Mouse (Mus musculus) layer of hippocampus, postnatal 14 days (tissue): ENCODE measurements at regions not wholly inside any gene's neighbourhood (a gene's known extent, or its start where the extent isn't known, plus 50 kb on each side); places are given as distances from the start of the nearest gene placed in this dataset.
"Not testable (repeated sequence)": the region's sequence is repeated elsewhere in the genome, so short reads cannot be mapped to it uniquely, and the experiment has no call there.

Experiments used
- DNase-seq, 2 experiments: peaks; one replicate each; pipeline ENCODE4 v3.0.0; 2021 to 2022; ENCODE audit warnings: low spot score in 2 of 2, mixed read lengths in 1 of 2

DNA sequence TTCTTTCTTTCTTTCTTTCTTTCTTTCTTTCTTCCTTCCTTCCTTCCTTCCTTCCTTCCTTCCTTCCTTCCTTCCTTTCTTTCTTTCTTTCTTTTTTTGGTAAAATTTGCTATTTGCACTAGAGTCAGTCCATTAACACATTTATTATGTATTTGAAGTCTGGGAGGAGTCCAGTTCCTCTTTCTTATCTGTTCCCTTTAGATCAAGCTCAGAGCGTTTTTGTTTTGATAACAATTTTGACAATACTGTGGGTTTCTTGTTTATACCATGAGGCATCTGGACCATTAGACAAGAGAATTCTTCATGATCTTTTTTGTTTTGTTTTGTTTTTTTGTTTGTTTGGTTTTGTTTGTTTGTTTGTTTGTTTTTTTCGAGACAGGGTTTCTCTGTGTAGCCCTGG, 52.3 kb upstream of the Cttnbp2 start:
- DNase-seq: not testable (repeated sequence)

DNA sequence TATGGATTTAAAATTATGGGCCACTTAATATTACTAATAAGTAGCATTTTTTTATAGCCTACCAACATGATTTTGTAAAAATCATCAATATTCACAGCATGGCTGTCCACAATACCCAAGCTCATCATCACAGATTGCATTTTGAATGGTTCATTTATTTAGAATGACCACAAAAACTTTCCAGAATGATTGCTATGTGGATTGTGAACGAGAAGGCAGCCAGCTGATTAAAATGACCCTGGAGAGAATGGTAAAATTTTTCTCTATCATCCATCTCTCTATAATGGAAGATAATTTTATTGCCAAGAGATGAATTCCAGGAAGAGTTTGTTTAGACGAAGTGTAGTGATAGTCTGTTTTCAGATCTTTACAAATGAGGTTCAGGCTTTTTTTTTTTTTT, 54.6 kb upstream of the Cttnbp2 start:
- DNase-seq: no peak

DNA sequence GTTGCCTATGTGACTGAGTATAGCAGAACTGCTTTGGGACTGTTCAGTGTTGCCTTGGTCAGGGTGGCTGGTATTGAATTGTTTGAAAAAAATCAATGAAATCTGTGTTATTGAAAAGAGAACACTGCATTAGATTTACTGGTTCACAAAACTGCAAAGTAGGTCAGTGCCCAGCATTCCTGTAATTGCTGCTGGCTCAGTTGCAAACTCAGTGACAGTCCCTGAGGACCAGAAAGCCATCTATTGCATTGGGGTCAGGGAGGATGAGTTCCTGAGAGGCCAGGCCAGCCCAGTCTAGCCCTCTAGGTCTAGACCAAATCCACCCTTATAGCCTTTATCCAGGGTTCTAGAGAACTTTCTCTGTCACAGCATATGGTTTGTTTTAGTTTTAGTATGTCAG, 63.9 kb upstream of the Cttnbp2 start:
- DNase-seq: no peak

DNA sequence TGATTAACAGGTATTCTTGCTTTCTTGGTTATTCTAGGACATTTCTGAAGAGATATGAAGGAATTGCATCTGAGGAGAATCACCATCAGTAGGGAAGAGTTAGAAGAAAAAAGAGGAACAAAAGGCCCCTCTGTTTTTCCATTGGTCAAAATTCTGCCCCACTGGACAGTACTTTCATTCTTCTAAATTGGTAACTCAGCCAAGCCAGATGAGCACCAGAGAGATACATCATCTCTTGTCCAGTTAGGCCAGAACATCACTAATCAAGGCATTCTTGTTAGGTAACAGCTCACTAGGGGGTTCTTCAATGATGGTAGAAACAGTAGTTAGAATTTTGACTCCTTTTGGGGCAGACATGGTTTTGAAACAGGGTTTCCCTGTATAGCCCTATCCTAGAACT, 74.8 kb upstream of the Cttnbp2 start:
- DNase-seq: no peak

DNA sequence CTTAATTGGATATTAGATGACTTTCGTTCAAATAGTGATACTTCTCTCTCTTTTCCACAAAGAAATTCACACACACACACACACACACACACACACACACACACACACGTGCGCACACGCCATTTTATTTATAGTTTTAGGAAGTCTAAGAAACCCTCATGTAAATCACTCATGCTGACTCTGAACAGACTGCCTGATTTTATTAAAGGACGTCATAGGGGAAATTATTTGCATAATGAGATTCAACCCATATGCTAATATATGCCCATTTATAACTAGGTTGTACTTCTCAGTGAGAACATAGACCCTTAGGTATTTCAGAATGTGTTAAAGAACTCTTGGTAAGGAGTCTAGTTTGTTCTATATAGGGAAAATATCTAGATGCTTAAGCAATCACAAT, 82.0 kb upstream of the Cttnbp2 start:
- no peak for DNase-seq

DNA sequence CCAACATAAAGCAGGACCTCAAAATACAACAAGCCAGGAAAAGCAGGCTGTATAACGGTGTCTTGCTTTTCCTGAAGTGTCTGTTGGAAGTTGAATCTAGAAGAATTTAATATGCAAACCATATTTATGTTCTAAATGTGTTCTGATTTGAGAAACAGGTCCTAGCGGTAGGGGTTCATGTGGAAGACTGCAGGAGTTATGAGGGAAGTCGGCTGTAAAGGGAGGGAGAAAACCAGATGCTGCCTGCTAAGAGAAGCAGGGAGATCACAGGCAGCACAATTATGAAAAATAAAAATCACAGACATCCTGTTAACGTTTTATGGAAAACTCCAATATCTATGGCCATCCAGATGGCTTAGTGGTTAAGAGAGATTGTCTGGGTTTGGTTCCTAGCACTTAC, 85.0 kb upstream of the Cttnbp2 start:
- DNase-seq: no peak

DNA sequence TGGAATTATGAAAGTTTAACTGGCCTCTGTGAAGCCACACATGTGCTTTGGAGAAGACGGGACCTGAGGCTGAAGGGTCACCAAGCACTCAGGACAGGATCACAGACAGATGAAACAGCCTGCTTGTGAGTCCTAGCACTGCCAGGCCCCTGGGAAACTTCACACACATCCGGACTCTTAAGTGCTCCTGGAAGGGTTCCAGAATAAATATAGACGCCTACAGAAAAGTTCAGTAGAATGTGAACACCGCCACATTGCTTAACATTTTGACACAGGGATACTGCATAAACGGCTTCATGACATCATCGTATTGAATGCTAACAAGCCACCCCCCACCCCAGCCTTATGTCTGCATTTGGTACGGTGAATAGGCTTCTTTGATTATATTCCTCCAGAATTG, 87.3 kb upstream of the Cttnbp2 start:
- DNase-seq: no peak

DNA sequence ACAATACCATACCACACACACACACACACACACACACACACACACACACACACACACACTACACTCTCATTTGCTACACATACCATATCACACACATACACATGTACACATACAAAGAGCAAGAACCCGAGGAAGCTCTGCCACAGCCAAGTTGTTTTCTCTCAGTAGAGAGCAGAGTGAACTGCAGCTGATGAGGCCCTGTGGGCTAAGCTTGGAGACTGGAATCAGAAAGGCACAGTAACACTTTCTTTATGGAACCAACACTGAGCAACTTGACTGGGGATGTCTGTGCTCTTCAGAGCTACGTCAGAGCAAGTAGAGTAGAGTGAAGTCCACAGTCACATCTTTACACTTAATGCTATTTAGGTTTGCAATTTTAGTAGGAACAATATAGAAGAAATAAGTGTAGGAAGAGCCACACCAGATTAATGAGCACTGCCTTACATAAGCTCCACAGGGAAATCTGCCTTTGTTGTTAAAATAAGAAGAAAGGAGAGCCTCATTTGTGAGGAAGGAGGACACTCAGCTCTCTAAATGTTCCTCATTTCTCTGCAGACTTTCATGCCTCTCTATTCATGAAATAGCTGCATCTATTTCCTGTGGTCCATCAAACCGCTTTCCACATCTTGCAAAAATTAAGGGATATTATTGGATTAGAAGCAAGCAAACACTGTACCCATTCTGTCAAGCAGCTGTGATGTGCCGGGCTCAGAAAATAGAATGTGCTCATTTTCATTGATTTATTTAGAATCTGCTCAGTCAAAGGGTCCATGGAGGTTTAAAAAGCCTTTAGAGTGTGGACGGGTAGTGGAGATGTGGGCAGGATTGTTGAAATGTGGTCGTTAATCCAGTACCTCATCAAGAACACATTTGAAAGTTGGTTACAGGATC, 107.0 kb upstream of the Cttnbp2 start:
- peak; percentile 16 to 33 for DNase-seq

DNA sequence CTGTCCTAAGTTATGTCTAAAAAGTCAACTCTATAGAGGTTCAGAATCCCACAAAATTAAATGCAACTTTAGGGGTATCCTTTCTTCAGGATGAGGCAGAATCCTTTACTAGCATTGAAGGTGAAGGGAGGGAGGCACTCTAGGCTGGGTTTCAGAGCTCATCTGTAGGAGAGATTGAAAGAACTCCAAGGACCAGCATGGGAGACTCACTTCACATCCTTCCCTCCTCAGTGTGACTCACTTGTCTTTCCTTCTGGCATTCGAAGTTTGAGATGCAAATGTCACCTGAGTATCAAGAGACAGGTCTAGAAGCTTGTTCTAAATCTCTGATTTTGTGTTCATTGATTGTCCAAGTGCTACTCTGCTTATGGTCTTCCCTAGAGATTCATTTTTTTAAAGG, 113.9 kb upstream of the Cttnbp2 start:
- DNase-seq: no peak

DNA sequence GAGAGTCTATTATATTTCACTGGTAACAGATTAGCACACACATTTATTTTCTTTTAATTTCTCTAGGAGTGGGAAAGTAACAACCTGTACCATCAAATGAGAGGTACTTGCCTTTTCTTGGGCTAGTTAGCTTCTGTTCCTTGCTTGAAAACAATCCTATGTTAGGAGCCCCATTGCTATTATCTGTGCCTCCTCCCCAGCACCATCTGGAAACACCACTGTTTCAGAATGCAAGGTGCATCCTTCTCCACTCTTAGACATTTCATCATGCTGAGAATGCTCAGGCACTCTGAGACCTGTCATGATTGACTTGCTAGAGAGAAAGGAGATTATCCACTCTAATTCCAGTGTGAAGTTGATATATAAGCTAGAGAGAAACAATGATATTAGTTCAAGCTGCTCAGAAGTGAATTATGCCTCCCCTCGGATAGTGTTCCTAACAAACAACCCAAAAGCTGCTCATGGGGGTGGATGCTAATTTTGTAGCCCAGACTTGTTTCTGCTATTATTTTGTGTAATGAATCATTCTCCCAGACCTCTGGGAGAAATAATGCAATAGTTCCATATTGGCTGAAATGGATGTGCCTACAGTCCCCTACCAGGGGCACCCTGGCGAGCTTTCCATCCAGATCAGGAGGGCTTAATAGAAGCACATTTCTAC, 119.0 kb upstream of the Cttnbp2 start:
- peak; percentile 19 to 54 for DNase-seq

DNA sequence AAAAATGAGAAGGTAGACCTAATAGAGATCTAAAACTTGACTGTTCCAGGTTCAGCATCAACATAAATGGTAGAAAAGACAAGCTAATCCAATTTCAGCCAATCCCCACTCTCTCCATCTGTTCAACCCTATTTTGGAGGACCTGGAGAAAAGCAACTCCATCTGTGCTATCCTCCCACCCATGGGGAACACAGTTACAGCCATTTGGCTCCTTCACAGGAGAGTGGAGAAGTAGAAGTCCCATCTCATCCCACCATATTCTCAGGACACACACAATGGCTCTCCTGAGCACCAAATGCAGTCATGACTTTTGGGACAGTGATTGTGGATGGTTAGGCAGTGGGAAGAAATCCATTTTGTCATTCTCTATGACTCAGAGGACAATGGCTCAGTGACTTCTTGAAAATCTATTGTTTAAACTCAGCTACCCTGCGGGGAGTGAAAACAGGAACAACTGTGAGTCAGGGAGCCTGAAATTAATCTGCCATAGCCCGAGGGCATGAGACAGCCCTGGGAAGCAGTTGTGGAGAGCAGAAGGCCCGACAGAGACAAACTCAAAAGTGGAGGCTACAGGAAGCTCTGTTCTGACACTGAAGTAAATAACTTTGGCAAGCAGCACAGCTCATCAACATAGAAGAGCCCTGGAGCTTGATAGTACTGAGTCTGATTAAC, 125.2 kb upstream of the Cttnbp2 start:
- DNase-seq: peak; percentile 21 to 76

DNA sequence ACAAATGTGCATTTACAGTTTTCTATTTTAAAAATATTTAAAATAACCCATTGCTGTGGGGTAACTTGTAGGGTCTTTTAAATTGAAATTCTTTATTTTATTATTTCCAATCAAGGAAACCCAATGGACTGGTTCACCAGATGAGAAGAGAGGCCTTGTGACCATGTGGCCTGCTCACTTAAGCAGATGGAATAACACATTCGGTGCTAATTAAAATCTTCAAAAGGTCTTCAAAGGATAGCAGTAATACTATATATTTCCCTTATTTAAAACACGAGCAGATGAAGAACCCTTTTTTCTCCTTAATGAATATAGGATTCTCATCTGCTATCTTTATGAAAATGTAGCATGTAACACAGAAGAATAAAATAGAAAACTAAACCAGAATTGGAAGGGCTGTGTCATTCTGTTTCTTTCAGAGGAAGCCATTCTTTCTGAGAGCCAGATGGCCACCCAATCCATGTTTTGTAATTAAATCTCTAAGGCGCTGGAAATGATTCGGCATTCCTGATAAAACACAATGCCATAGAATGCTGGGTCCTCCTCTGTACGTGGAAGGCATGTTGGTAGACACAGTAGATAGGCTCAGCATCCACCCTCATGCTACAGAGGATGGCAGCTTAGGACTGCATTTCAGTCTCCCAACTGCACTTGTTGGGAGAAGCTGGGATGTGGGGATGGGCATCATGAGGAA, 134.4 kb upstream of the Cttnbp2 start:
- DNase-seq: peak in 1 of 2 experiments; percentile 43

DNA sequence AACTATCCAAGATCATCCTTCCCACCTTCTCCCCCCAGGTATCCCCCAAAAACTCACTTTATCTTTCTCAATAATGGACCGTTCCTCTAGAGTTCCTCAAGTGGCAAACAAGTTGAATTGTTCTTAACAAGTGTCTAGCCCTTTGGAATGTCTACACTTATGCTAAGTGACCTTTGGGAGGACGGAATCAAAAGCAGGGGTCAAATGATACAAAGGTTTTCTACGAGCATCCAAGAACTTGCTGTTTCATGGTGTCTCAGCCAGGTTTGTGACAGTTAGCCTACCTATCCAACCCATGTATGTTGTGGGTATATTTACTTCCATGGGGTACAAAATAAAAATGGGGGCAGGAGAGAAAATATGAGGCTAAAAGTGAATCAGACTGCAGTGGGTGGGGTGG, 136.7 kb upstream of the Cttnbp2 start:
- no peak for DNase-seq

DNA sequence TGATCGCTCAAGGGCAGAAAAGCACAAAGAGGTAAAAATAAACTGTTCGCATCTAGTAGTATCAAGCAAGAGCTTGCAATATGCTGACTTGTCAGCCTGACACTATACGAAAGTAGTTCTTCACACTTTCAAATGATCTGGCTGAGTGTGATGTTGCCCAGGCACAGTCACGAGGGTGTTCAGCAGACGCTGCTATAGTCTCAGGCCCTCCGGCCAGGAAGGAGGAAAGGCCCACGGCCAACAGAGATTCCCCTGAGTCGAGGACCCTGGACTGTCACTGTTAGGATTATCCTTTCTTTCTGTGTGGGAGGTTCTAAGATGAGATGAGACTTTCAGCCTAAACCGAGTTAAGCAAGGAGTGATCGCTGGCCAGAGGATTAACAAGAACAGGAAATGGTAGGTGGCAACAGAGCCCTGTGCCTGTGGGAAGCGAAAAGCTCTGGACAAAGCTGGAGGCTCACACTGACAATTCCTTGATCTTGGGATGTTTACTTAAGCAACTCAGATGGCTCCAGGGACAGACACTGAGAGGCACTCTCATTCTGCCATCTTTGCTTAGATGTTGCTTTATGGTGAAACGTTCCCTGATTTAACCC, 137.5 kb upstream of the Cttnbp2 start:
- DNase-seq: no peak

DNA sequence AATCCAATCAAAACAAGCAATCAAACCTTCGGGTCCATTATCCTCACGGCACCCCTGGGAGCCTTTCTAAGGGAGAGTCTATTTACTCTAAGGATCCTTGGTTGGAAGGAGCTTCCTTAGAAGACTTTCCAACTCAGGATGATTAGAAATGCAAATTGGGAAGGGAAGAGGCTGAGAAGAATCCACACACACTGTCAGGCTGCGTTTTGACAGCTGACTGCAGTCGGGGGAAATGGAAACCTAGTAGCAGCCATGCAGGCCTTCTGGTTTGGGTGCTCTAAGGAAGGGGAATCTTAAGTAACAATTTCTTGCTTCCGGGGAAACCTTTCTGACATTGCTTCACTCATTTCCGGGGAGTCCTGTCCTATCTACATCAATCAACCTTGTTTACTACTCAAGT, 139.6 kb upstream of the Cttnbp2 start:
- no peak for DNase-seq

DNA sequence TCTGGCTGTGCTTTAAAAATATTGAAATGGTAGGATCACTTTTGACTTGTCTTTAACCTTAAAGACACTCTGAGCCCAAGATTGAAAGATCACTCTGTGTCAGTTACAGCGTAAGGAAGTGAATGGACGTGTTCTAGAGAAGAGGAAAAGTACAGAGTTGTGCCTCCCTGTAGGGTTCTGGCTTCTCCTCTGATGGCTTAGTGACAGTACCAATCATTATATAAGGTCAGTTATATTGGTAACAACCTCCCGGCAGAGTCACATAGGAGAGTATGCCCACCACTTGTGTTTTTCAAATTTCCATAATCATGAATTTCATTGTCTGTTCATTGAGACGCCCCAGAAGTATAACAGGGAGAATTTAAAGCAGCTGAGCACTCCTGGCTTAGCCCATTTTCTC, 141.6 kb upstream of the Cttnbp2 start:
- DNase-seq: no peak

DNA sequence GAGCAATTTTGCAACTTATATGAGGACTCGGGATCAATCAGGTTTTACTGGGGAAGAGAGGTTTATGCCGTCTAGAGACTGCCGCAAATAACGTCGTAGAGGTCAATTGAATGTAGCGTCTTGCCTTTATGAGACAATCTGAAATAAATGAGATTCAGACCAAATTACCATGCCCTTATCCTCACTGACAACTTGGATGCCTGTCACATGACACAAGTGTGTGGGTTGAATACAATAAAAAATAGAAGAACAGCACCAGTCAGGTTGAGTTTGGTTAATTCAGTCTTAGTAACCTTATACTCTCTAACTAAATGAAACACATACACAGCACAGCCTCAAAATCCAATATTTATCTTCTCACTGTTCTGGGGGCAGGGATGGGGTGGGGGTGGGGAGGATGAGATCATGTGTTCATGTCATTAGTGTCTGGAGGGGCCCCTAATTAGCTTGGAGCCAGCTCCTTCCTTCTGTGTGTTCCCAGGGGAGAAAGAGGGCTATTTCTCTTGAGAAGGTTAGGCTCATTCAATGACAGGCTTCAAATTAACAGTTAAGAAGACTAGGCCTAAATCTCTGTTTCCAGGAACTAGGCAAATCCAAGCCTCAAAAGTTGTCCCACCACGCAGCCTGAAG, 142.2 kb upstream of the Cttnbp2 start:
- no peak for DNase-seq

DNA sequence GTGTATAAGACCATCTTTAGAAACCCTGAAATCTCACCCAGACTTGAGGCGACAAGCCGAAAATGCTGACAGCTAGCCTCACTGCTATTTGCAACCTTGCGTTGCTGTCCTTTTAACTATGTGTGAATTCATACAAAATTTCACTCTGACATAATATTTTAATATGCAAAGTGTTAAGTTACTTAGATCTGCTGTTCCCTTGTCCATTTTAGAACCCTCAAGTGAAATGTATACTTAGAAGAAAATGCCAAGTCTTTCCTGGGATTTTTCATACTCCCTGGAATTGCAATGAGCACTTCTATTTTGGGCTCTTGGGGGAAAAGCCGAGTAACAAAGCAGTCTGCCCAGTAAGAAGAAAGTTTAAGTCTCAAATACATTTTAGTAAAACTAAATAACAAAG, 150.0 kb upstream of the Cttnbp2 start:
- no peak for DNase-seq

DNA sequence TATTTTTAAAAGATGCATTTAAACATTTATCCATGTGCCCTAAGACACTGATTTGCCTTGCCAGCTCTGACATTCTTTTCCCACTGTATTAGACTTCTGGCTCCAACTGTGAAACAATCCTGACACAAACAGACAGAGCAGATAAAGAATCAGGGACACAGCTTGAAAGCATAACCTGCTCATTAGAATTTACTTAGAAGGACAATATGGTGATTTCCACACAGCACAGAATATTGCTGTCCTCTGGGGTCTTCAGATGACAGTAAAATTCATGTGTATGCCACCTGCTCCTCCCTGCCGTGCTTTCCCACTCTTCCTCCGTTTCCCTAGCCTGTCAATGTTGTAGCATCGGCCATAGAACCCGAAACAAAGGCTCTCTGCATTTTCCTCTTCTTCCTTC, 151.3 kb upstream of the Cttnbp2 start:
- DNase-seq: no peak

DNA sequence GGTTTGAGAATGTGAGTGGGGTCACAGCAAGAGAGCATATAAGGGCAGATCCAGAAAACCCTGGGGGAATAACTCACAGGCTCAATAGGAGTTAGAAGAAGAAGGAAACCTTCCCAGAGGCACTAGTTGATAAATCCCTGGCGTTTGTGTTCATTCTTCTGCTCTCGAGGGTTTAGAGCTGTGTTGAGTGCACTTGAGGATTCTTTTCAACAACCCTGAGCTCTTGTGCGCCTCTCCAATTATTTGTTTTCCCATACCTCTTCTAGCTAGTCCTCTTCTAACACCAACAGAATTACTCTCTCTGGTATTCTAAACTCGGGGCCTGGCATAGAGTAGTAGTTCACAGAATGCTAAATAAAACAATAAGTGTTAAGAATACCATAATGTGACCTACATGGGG, 151.9 kb upstream of the Cttnbp2 start:
- no peak for DNase-seq

DNA sequence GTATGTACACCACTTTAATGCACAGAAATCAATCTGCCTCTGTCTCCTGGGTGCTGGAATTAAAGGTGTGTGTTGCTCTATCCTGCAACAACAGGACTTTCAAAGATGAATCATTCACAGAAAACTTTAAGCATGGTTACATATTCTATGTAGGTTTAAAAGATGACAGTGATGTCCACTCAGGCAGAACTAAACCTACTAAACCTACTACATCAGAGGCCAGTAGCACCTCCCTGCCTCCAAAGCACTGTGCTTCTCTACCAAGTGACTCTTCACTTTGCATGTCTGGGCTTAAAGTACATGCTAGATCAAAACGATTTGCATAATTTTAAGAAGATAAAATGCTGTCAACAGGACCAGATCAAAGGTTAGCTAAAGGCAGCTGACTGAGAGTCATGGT, 156.0 kb upstream of the Cttnbp2 start:
- no peak for DNase-seq
